Mouse (Mus musculus): ENCODE measurements at regions not wholly inside any gene's neighbourhood (a gene's known extent, or its start where the extent isn't known, plus 50 kb on each side); places are given as distances from the start of the nearest gene placed in this dataset.

DNA sequence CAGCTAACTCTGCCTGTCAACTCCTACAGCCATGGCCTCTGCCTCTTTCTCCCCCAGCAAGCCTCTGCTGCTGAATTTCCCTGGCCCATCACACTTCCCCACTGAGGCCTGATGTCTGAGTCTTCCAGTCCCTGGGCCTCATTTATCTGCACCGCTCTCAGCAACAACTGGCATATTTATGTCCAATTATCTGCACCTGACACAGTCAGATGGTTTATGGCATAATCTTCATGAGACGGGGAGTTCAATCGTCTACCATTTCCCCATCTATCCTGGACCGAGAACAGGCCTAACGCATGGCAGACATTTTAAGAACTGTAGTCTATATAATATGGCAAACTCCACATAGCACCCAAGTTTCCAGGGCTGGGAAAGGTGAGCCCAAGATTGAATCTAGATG, 1512.8 kb upstream of the Gm6569 start:
- no peak for DNase-seq

DNA sequence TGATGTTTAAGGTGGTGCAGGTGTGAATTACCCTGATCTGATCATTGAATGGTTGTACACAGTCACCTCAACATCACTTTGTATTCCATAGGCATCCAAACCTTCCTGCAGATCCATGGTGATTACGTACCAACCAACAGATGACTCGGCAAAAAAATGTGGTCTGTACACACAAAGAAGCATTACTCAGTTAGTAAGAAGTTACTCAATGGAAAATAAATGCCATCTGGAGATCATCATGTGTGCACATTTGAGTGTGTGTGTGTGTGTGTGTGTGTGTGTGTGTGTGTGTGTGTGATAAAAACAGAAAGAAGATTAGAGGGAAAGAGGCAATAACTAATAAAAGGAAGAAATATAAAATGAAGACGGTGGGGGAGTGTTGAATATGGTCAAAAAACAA, 1512.2 kb upstream of the Gm6569 start:
- DNase-seq, result no peak

GRCm38 (mm10) chr15:72323158-72323557, 1511.2 kb upstream of the Gm6569 start:
- no peak for DNase-seq

DNA sequence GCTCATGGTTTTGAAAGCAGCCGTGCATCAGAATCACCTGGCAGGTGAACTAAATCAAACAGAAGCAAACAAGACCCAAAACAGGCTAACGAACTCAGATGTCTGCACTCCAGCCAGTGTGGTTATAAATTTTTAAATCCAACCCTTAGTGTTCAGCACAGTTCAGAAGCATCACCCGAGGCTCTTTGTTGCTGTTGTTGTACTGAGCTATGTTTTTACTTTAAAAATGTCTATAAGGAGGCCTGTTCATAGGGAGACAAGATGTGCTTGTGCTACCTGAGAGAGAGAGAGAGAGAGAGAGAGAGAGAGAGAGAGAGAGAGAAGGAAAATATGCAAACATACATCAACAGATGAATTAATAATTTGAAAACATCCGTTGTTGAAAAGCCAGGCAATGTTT, 1503.1 kb upstream of the Gm6569 start:
- DNase-seq, result no peak

DNA sequence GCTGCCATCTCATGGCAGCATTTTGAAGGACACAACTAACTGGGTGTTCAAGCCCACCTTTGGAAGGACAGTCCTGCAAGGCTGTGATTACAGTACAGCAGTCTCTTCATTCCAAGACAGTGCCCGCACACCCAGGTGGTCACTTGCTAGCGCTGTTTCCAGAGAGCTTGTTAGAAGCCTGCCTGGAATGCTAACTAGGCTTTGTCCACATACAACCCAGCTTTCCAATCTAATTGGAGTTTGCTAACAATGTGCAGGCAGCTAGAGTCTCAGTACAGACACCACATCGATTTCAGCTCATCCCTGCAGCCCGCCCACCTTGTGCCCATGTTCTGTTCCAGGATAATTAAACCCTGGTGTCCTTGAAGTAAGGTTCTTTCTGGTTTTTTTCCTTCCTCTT, 1499.9 kb upstream of the Gm6569 start:
- no peak for DNase-seq

GRCm38 (mm10) chr15:72339629-72340028, 1494.7 kb upstream of the Gm6569 start:
- no peak for DNase-seq

- no peak for DNase-seq
Measured at GRCm38 (mm10) chr15:72341991-72342390, 1492.4 kb upstream of the Gm6569 start.

GRCm38 (mm10) chr15:72342504-72342903, 1491.9 kb upstream of the Gm6569 start:
- DNase-seq, result no peak

DNA sequence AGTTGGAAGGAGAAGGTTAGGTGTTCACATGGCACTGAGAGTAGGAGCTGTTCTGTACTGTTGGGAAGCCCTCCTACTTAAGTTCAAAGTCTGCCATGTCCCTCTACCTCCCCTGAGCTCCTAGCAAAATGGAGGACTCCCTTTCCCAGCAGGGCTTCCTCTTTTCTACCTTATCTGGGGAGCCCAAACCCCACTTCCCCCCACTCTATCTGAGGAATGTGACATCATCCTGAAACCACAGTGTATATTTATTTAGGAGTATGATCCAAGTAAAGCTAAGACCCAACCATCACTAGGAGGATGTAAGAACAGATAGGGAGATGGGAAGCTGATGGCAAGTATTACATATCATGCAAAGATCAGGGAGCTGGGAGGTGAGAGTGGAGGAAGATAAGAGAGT, 1490.6 kb upstream of the Gm6569 start:
- DNase-seq, result no peak

DNA sequence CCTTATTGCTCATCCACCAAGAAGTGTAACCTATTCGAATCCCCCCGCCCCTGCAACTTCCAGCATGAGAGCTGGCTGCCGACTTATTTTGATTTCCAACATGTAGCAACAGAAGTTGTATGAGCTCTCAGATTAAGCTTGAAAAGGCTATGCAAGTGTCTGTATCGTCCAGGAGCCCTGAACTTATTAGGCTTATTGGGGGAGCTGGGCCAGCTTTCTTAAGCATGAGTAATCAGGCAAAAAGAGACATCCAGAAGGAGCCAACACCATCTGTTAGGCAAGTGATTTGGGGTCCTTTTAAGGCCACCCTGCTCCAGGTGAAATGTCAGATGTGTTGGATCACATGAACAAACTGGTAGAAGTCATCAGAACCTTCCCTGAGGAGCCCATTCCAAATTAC, 1481.0 kb upstream of the Gm6569 start:
- no peak for DNase-seq

DNA sequence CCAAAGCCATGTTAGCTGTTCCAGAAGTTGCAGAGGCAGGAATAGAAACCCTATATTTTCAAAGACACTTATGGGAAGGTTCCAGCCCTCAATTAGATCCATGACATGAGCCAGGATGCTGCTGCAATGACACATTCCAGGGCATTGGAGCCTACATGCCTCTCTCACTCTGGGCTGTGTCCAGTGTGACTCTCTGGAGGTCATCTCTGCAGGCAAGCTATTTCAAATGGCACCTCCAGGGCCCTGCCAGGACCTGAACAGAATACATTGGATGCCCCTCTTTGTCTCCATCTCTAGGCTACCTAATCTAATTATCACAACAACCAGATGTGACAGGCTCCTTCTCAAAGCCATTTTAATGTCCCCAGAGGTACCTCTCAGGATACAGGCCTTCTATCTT, 1478.7 kb upstream of the Gm6569 start:
- DNase-seq, result no peak

DNA sequence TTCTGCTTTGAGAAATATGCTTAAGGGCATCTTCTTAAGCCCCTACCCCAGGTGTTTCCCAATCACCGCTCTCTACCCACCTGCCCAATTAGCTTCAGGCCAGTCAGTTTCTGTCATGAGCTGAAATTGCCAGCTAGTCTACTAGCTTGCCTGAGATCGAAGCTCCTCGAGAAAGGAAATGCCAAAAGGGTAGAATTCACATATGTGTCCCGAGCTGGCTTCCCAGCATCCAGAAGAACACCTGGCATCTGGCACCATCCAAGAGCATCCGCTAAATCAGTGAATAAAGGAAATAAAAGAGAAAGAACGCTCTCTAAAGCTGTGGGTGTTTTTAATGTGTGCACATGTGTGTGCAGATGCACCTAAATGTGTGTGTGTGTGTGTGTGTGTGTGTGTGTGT, 1474.7 kb upstream of the Gm6569 start:
- DNase-seq, result peak in 1 of 2 experiments; percentile 17

DNA sequence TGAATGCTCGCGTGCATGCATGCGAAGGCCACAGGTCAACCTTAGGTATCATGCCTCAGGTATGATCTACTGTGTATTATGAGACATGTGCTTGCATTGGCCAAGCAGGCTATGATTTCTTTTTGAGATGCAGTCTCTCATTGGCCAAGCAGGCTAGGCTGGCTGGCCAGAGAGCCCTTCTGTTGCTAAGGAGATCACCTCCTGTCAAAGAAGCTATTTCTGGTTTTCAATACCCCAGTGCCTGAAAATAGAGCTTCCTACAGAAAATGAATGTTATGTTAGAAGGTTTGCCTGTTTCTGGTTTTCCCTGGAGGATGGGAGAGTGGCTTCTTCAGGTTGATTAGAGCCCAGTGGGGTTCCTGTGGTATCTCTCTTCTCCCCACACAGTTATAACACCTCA, 1474.3 kb upstream of the Gm6569 start:
- DNase-seq, result peak; percentile 72 to 78

- peak; percentile 96 to 99 for DNase-seq
Measured at GRCm38 (mm10) chr15:72360463-72361030, 1473.8 kb upstream of the Gm6569 start.

DNA sequence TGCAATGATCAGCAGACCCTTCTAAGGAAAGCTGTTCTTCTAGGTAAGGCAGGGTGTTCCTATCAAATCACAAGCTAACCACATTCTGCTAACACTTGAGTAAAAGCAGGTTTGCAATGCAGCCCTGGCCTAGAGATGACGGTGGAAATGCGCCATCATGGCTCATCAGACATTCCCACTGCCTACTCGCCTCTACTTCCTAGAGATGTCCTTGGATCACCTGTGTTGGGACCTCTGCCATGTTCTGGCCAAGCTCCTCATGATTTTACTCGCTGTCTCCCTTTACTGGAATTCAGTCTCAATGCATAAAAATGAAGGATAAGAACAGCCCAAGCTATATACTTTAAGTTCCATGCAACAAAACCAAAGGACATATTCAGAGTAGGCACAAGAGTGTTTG, 1461.3 kb upstream of the Gm6569 start:
- no peak for DNase-seq

- no peak for DNase-seq
Measured at GRCm38 (mm10) chr15:72377201-72377600, 1457.2 kb upstream of the Gm6569 start.

- DNase-seq, result no peak
Measured at GRCm38 (mm10) chr15:72379291-72379690, 1455.1 kb upstream of the Gm6569 start.

GRCm38 (mm10) chr15:72381164-72381563, 1453.2 kb upstream of the Gm6569 start:
- no peak for DNase-seq

GRCm38 (mm10) chr15:72381744-72382143, 1452.6 kb upstream of the Gm6569 start:
- no peak for DNase-seq

DNA sequence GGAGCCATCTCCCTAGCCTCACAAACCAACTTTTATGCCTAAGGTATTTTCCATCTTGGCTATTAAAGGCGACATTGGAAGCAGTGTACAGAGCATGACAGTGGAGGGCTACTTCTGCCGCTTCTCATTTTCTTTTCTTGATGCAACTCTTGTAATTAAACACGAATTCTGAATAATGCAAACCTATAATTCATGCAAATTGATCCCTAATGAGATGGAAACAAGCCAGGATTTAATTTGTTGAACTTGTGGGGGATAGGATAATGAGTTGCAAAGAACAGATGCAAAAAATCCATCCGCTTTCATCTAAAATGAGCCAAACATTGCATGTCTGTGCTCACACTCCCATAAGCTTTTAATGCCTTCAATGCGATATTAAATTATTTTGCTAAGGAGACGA, 1451.8 kb upstream of the Gm6569 start:
- DNase-seq, result no peak

- DNase-seq, result no peak
Measured at GRCm38 (mm10) chr15:72383062-72383461, 1451.3 kb upstream of the Gm6569 start.

DNA sequence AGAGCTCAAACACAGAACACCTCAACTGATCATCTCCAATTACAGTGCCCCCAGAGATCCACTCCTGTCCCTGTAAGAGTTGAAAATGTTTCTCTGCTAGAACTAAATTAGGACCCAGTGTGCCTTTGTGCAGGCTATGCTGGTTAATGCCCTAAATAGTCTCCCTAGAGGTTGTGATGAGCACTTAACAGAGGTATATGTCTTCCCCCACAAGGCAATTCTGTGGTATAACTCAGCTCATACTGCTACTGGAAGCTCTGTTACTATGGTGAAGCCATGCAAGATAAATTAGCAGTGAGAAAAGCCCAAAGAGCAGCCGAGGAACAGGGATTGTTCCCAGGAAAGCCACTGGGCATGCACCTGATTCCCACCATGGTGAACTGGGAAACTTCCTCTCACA, 1450.9 kb upstream of the Gm6569 start:
- no peak for DNase-seq

- peak; percentile 10 to 12 for DNase-seq
Measured at GRCm38 (mm10) chr15:72393226-72393625, 1441.1 kb upstream of the Gm6569 start.

DNA sequence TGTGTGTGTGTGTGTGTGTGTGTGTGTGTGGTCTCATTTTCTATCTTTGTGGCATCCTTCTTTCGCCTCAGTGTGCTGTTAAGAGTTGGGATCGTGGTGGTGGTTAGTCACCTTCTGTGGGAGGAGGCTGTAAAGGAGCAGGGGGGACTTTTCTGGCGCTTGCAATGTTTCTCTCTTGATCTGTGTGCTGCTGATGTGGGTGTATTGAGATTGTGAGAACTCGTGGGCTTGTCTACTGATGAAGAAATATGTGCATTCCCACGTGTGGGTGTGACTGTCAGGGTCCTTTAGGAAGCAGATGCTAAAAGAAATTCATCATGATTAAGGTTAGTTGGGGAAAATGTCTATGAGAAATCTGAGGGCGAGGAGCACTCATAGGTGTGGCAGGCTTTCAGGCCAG, 1422.4 kb upstream of the Gm6569 start:
- no peak for DNase-seq

All from cerebellum, adult 18-20 months (tissue).